Mouse (Mus musculus): ENCODE measurements around the gene Smarcb1.

GRCm38 (mm10) chr10:75872915-75873542 lies 48.4 kb downstream of the Smarcb1 start:
- TF ChIP-seq POLR2A (IDR thresholded peaks at IDR 0.05; ENCODE audit: extremely low read depth, insufficient read depth, low read length) (no peak), CTCF (IDR thresholded peaks at IDR 0.05; ENCODE audit: low read depth, low read length) (no peak)
